Mouse (Mus musculus): ENCODE results near the gene Gm49396.

DNA sequence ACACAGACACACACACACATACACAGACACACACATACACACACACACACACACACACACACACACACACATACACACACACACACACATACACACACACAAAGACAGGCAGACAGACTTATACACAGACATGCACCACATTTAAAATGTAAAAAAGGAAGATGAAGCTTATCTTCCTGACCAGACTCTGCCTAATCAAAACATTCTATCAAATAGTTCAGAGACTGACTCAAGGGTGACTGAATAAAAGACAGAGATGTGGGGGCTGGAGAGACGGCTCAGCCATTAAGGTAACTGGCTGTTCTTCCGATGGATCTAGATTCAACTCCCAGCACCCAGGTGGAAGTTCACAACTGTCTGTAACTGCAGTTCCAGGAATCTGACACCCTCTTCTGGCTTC lies 18.8 kb upstream of the Gm49396 start:
- TF ChIP-seq GATA1 (IDR thresholded peaks at IDR 0.05; ENCODE audit: borderline replicate concordance, low read length) (no peak), FLI1 (IDR thresholded peaks at IDR 0.05; ENCODE audit: low read length) (no peak)
